Mouse (Mus musculus) neural tube, embryonic 11.5 days (tissue): ENCODE measurements around the gene Stxbp5l. TPM values are rescaled to one million over a fixed set of nuclear protein-coding genes. Genes with fewer than 3 reads are reported as not detected.

ENCODE experiments used
- polyA plus RNA-seq: library from polyadenylated mRNA; unstranded; fragments of >200 nt; fragmentation: Nextera tagmentation; extraction: Ambion mirVana; gene quantifications from 2 replicates; pipeline ENCODE4 v1.2.1, GENCODE M21; 2014

Stxbp5l gene
- polyA plus RNA-seq, 1 experiment from 2014 or later: 2.9 TPM

Other genes starting within 250 kb of the Stxbp5l start
- 47.3 and 55.3 TPM in 2 replicates for gene Gtf2e1, start 154.8 kb upstream of the Stxbp5l start, polyA plus RNA-seq
- gene Rabl3, start 154.9 kb upstream of the Stxbp5l start, polyA plus RNA-seq: 39.6 and 40.7 TPM in 2 replicates
- 0.32 and 0.42 TPM in 2 replicates for gene Hgd, start 195.2 kb upstream of the Stxbp5l start, polyA plus RNA-seq